Mouse (Mus musculus) stomach, embryonic 14.5 days (tissue): ENCODE results near the gene Iqschfp. TPM values are rescaled to one million over a fixed set of nuclear protein-coding genes. Genes with fewer than 3 reads are reported as not detected.

Experiments
- ATAC-seq: fragments of 200-750 bp; cut with Nextera tagmentation; 2 replicates; pipeline ENCODE4 v1.8.0; 2017; ENCODE audit warnings: low read depth, moderate TSS enrichment; ENCODE audit not compliant: insufficient number of reproducible peaks, insufficient read depth, low FRiP score
- H3K27ac ChIP-seq: fragments of 300-500 bp; sonication (generic); 2 replicates; pipeline ENCODE4 v1.5.1; 2014; ENCODE audit warnings: mild to moderate bottlenecking, low read length, moderate library complexity, mixed read lengths
- H3K27me3 ChIP-seq: fragments of 300-500 bp; sonication (generic); 2 replicates; pipeline ENCODE4 v1.6.1; 2014; ENCODE audit warnings: low read length, control low read depth, mixed read lengths; ENCODE audit not compliant: control insufficient read depth, insufficient read depth
- H3K36me3 ChIP-seq: fragments of 300-500 bp; sonication (generic); 2 replicates; pipeline ENCODE4 v1.6.1; 2014; ENCODE audit warnings: mild to moderate bottlenecking, control low read depth, low read length, moderate library complexity, mixed read lengths; ENCODE audit not compliant: control insufficient read depth, insufficient read depth
- H3K4me1 ChIP-seq: fragments of 300-500 bp; sonication (generic); 2 replicates; pipeline ENCODE4 v1.6.1; 2014; ENCODE audit warnings: low read length, control low read depth, mixed read lengths; ENCODE audit not compliant: control insufficient read depth, insufficient read depth
- H3K4me2 ChIP-seq: fragments of 300-500 bp; sonication (generic); replicated peaks from 2 replicates; pipeline ENCODE4 v1.6.1; 2014; ENCODE audit warnings: low read depth, low read length, control low read depth
- H3K4me3 ChIP-seq: fragments of 300-500 bp; sonication (generic); 2 replicates; pipeline ENCODE4 v1.5.1; 2014; ENCODE audit warnings: low read depth, low read length, control low read depth
- H3K9ac ChIP-seq: fragments of 300-500 bp; sonication (generic); replicated peaks from 2 replicates; pipeline ENCODE4 v1.6.1; 2014; ENCODE audit warnings: low read depth, mild to moderate bottlenecking, control low read depth, low read length, moderate library complexity, mixed read lengths
- H3K9me3 ChIP-seq: fragments of 300-500 bp; sonication (generic); 2 replicates; pipeline ENCODE4 v1.6.1; 2016; ENCODE audit warnings: low read depth, low read length, control low read depth; ENCODE audit not compliant: control insufficient read depth
- WGBS: fragments of 180-500 bp; shearing (Covaris S2); extraction: QIAGEN DNeasy Blood & Tissue Kit; methylation state at CpG from one replicate; pipeline ENCODE4 v1.1.7; 2014; 5-methylcytosine and 5-hydroxymethylcytosine counted together
- polyA plus RNA-seq: library from polyadenylated mRNA; unstranded; fragments of >200 nt; fragmentation: Nextera tagmentation; extraction: Ambion mirVana; gene quantifications from 2 replicates; pipeline ENCODE4 v1.2.1, GENCODE M21; 2014

The Iqschfp gene
- polyA plus RNA-seq, 1 experiment from 2014 or later = 0.20 TPM

DNA sequence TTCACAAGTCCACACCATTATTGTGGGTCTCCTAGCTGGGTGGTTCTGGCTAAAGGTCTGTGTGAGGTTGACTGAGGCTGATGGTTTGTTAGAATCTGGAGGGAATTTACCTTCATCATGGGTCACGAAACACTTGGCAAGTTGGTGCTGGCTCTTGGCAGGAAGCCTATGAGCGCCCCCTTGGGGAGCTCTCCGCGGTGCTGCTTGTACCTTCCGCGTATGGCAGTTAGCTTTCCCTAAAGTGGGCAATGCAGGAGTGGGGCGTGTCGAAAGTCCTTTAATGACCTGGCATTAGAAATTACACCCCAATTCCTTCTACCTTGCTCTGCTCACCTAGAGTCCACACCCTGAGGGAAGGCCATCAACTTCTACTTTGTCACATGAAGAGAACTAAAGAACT lies 295.4 kb downstream of the Iqschfp start:
- Histone ChIP-seq H3K27ac (no peak overlapping the region), H3K36me3 (no peaks in the 10 kb centered on the region), H3K4me1 (no peaks in the 10 kb centered on the region), H3K4me3 (no peak overlapping the region), H3K9me3 (no peaks in the 10 kb centered on the region), H3K4me2 (no peak overlapping the region), H3K27me3 (no peaks in the 10 kb centered on the region), H3K9ac (no peak overlapping the region)
- whole genome bisulfite sequencing = 63% methylated on average over 8 of the region's 8 CpGs
- no peak for ATAC-seq

DNA sequence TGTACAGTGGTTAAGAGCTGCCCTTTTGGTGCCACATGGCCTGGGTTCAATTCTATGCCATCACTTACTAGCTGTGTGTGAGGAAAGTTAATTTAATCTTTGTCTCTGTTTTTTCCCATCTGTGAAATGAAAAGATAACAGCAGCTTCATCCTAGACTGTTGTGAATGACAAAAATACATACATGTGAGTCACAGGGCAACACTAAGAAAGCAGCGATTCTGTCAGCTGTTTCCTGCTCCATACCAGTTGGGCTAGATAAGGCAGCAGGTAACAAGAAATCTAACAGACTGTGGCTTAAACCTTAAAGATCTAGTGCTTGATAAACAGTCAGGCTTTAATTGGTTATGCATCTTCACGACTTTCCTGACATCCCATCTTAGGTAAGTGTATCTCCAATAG lies 297.1 kb downstream of the Iqschfp start:
- ATAC-seq = no peak
- Histone ChIP-seq H3K27me3 (no peaks in the 10 kb centered on the region), H3K36me3 (no peaks in the 10 kb centered on the region), H3K4me3 (no peak overlapping the region), H3K9me3 (no peaks in the 10 kb centered on the region), H3K9ac (no peak overlapping the region), H3K4me1 (no peaks in the 10 kb centered on the region), H3K4me2 (no peak overlapping the region), H3K27ac (no peak overlapping the region)
- 74% methylated on average over 2 of the region's 2 CpGs for WGBS

DNA sequence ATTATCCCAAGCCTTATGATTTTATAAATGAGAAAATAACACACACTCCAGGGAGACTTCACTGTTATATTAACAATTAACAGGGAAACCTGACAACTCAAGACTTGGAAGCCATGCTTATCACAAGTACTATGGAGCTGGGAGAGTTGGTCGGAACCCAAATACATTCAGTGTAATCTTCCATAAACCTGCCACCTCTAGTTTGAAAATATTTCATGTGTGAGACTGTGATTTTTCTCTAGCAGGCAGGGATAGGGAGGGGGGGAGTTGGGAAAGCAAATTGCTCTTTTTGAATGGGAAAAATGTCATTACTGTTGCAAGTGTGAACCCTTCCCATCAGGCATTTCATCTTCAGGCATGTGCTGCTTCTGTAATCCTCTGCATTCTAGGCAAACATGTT lies 304.9 kb downstream of the Iqschfp start:
- no peak overlapping the region for H3K9ac ChIP-seq
- H3K4me3 ChIP-seq = no peak overlapping the region
- no peak overlapping the region for H3K27ac ChIP-seq
- ATAC-seq = no peak
- H3K9me3 ChIP-seq = no peaks in the 10 kb centered on the region
- no peak overlapping the region for H3K4me2 ChIP-seq
- no peaks in the 10 kb centered on the region for H3K27me3 ChIP-seq
- no peaks in the 10 kb centered on the region for H3K36me3 ChIP-seq
- no peaks in the 10 kb centered on the region for H3K4me1 ChIP-seq
- 72% methylated on average over 1 of the region's 1 CpGs for WGBS

DNA sequence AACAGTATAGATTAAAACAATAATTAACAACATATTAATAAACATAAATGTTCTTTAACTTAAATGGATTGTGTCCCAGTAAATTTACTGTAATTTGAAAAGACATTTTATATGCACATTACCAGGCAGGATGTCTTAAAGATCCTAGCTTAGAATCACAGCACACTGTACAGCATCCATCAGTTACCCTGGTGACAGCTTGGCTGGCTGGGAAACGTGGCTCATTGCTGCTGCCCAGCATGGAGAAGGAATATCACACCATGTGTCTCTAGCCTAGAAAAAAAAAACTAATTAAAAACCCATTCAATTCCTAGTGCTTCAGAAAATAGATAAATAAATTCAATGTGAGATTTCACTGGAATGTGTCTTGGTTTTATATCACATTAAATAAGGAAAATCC lies 309.2 kb downstream of the Iqschfp start:
- Histone ChIP-seq H3K9me3 (no peaks in the 10 kb centered on the region), H3K4me1 (no peaks in the 10 kb centered on the region), H3K4me2 (no peak overlapping the region), H3K4me3 (no peak overlapping the region), H3K36me3 (no peaks in the 10 kb centered on the region), H3K27ac (no peak overlapping the region), H3K27me3 (no peaks in the 10 kb centered on the region), H3K9ac (no peak overlapping the region)
- WGBS = 21% methylated on average over 1 of the region's 1 CpGs
- no peak for ATAC-seq

DNA sequence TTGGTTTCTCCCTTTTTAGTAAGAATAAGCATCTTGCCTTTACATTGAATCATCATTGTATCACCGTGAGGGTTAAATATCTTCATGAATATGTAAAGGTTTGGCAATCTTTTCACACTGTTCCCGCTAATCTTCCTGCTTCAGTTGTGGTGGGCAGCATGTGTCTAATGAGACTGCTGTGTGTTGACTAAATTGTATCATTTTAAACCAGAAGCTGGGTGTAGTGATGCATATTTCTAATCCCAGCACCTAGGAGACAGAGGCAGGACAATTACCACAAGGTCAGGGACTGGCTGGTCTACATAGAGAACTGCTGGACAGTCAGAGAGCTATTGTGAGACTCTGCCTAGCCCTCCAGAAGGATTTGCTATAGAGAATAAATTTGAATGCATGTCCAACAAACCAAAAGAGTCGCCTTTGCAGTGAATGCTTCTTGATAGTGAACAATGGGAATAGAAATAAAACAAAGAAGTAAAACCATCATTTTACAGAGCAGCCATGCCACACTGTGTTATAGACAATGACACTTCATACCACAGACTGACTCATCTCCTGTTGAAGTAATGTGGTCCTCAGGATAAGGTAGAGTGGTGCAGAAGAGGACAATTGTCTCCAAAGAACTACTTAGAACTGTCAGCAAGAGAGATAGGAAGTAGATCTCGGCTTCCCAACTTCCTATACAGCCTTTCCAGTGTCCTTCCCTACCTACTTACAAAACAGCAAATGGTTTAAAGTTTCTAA lies 310.3 kb downstream of the Iqschfp start:
- Histone ChIP-seq H3K4me1 (no peaks in the 10 kb centered on the region), H3K27me3 (no peaks in the 10 kb centered on the region), H3K27ac (no peak overlapping the region), H3K9ac (no peak overlapping the region), H3K9me3 (no peaks in the 10 kb centered on the region), H3K4me3 (no peak overlapping the region), H3K36me3 (no peaks in the 10 kb centered on the region), H3K4me2 (no peak overlapping the region)
- no peak for ATAC-seq
- 73% methylated on average over 4 of the region's 4 CpGs for WGBS

DNA sequence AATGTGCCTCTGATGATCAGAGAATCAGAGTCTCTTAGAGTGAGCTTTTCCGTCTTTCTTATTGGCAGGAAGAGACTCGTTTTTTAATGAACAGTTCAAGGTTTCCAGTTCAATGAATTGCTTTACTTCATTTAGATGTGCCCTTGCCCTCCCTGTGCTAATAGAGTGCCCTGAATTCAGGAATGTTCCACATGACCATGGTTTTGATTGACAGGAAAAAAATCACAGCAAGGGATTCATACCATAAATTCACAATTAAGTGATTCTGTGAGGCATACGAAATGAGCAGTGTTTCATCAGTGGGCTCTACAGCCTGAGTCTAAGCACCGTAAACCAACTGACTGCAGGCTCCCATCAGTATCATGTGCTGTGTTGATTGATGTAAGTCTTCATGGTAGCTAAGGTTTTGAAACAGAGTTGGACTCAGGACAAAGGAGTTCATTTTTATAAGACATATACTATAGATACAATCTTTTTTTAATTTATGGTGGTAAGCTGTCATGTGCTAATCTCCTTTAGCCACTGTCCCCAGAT lies 312.0 kb downstream of the Iqschfp start:
- Histone ChIP-seq H3K9me3 (no peaks in the 10 kb centered on the region), H3K4me3 (no peak overlapping the region), H3K4me2 (no peak overlapping the region), H3K27me3 (no peaks in the 10 kb centered on the region), H3K27ac (no peak overlapping the region), H3K9ac (no peak overlapping the region), H3K4me1 (peaks cover 3% of the 10 kb centered on the region; the same call in 1 of the 2 replicates), H3K36me3 (no peaks in the 10 kb centered on the region)
- ATAC-seq = no peak
- WGBS = 68% methylated on average over 4 of the region's 4 CpGs

DNA sequence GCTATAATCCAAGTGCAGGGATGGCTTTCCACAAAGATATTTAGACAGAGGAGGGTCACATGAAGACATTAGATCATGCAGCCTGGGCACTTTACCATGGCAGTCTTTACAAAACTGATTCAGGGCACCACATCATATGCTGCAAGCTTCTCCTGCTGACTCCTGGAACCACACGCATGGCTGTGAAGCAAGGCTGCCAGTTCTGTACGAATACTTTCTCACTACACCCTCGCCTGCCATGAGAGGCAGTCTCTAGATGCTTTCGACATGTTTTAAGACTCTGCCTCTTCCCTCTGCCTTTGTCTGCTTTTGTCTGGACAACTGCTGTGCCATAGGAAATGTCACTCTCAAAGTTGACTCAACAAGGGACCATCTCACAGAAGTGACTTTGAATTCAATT lies 318.4 kb downstream of the Iqschfp start:
- no peak for ATAC-seq

DNA sequence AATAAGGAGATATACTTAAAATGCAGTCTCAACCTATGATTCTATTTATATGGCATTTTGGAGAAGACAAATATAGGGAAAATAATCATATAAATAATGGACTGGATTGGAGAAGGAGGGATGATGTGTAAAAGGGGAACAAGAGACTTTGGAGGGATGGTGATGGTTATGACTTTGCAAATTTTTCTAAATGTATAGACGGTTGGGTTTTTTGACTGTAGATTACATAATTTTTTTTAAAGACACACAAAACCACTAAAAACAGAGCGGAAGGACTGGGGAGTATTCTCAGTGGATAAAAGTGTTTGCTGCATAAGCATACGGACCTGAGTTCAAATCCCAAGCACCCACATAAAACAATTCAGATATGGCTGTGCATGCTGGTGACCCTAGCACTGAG lies 329.4 kb downstream of the Iqschfp start:
- ATAC-seq = no peak

More for the DNA sequence above, 318.4 kb downstream of the Iqschfp start:
- Histone ChIP-seq H3K36me3 (no peaks in the 10 kb centered on the region), H3K4me1 (peaks cover 3% of the 10 kb centered on the region; the same call in 1 of the 2 replicates), H3K9me3 (no peaks in the 10 kb centered on the region), H3K4me2 (no peak overlapping the region), H3K9ac (no peak overlapping the region), H3K27me3 (no peaks in the 10 kb centered on the region), H3K27ac (no peak overlapping the region), H3K4me3 (no peak overlapping the region)
- 75% methylated on average over 4 of the region's 4 CpGs for WGBS

DNA sequence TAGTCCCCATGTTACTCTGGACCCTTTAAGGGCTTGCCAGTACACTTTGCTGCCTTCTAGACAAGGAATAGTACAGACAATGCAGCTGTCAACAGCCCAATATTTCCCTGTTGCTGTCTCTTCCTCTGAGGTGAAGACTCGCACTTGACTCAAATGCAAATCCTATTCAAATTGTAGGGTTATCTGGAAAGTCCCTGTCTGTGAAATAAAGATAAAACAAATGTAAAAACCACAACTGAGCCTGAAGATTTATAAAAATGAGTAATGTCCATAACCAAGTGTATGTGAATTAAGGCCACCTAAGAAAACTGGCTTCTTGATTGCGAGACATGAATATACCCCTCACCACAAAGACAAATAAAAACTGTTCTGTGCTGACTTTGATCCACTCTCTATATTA lies 347.9 kb downstream of the Iqschfp start:
- Histone ChIP-seq H3K9me3 (no peaks in the 10 kb centered on the region), H3K4me2 (no peak overlapping the region), H3K27me3 (no peaks in the 10 kb centered on the region), H3K27ac (no peak overlapping the region), H3K4me1 (no peaks in the 10 kb centered on the region), H3K9ac (no peak overlapping the region), H3K4me3 (no peak overlapping the region), H3K36me3 (no peaks in the 10 kb centered on the region)
- 84% methylated on average over 2 of the region's 2 CpGs for WGBS
- no peak for ATAC-seq

More for the DNA sequence above, 329.4 kb downstream of the Iqschfp start:
- no peak overlapping the region for H3K9ac ChIP-seq
- no peaks in the 10 kb centered on the region for H3K36me3 ChIP-seq
- no peaks in the 10 kb centered on the region for H3K9me3 ChIP-seq
- H3K27ac ChIP-seq = no peak overlapping the region
- no peak overlapping the region for H3K4me2 ChIP-seq
- no peaks in the 10 kb centered on the region for H3K4me1 ChIP-seq
- no peak overlapping the region for H3K4me3 ChIP-seq
- H3K27me3 ChIP-seq = no peaks in the 10 kb centered on the region
- 90% methylated on average over 3 of the region's 3 CpGs for WGBS
